Mouse (Mus musculus): ENCODE results near the gene Gm10638. TPM values are rescaled to one million over a fixed set of nuclear protein-coding genes. Genes with fewer than 3 reads are reported as not detected.
A peak's percentile ranks its signal among the peaks of the same experiment; 100 is the strongest.

Gene Gm10638
- polyA plus RNA-seq, 1 experiment, result 2.2 TPM

DNA sequence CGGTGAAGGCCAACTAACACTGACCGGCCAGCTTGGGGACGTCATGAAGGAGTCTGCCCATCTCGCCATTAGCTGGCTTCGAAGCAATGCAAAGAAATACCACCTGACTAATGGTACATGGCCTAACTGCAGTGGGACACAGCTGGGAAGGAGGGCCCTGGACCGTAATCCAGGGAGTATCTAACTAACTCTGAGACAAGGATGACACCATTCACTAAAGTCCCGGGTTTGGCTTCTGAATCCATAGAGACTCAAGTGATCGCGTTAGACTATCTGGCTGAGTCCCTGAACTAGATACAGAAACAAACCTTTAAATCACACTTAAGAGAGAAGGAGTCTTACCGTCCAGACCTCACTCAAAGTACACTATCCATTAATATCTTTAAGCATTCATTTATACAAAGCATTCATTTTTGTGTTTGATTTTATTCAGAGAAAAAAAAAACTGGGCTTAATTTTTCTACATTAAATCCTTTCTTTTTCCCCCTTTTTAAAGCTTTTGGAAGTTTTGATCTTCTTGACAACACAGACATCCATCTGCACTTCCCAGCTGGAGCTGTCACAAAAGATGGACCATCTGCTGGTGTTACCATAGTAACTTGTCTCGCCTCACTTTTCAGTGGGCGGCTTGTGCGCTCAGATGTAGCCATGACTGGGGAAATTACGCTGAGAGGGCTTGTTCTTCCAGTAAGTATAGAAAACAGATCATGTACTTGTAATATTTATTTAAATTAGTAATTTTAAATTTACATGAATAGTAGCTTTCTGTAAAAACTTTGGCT is 31.9 kb upstream of the Gm10638 start:
- Histone ChIP-seq H3K27ac (ENCODE audit: insufficient read depth, low read length) (peak overlapping the region; percentile 70), H3K4me3 (ENCODE audit: insufficient read depth, low read length) (no peak overlapping the region), H3K4me1 (ENCODE audit: control insufficient read depth, insufficient read depth, low read length) (peaks cover 17% of the 10 kb centered on the region)
- TF ChIP-seq POLR2A (IDR thresholded peaks at IDR 0.05; ENCODE audit: extremely low read depth, insufficient read depth, low read length) (no peak), CTCF (IDR thresholded peaks at IDR 0.05; ENCODE audit: extremely low read depth, insufficient read depth, low read length) (no peak)

DNA sequence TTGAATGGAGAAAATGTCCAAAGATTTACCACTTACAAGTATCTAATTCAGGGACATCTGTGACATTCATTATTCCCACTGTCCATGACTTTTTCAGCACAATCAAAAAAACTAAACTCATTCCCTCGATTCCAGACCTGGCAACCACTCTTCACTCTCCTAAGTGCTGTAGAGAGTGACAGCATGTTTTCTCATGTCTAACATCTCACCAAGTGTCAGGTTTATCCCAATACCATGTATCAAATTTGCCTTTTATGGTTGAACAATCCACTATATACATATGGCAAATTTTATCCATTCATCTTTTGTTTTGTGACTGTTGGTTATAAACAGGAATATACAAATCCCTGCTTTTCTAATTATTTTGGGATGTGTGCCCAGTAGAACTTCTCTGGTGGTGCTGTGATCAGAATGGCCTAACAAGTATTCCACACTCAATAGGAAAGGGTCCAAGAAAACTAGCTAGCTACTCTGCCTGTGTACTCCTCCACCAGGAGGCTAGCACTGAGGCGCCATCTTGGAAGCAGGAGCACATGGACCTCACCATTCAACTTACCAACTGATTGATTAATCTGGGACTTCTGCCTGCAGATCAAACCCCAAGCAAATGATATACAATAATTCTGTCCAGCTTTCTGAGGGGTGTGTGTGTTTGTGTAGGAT is 27.0 kb upstream of the Gm10638 start:
- peaks cover 9% of the 10 kb centered on the region; the same call in 1 of the 2 replicates for H3K4me1 ChIP-seq (ENCODE audit: control insufficient read depth, insufficient read depth, low read length)
- no peak overlapping the region for H3K4me3 ChIP-seq (ENCODE audit: insufficient read depth, low read length)
- no peak for TF ChIP-seq CTCF (IDR thresholded peaks at IDR 0.05; ENCODE audit: extremely low read depth, insufficient read depth, low read length)
- H3K27ac ChIP-seq (ENCODE audit: insufficient read depth, low read length), result no peak overlapping the region

DNA sequence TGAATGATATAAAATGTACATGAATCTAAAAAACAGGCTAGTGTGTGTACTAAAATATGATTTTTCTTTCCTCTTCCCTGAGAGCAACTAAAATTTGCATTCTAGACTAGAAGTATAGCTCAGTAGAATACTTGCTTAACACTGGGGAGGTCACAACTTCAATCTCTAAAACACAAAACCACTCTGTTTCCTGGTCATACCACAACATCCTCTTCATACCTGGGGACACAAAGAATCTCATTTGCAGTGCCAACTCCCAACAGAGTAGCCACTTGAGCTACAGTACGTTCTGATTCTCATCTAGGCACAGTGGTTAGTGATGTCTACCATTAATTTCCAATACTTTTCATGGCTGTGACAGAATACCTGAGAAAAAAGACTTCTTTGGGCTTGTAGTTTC is 26.1 kb upstream of the Gm10638 start:
- no peak overlapping the region for H3K4me3 ChIP-seq (ENCODE audit: insufficient read depth, low read length)
- no peak overlapping the region for H3K27ac ChIP-seq (ENCODE audit: insufficient read depth, low read length)
- H3K4me1 ChIP-seq (ENCODE audit: control insufficient read depth, insufficient read depth, low read length), result peaks cover 7% of the 10 kb centered on the region; the same call in 1 of the 2 replicates
- TF ChIP-seq POLR2A (IDR thresholded peaks at IDR 0.05; ENCODE audit: extremely low read depth, insufficient read depth, low read length) (no peak), CTCF (IDR thresholded peaks at IDR 0.05; ENCODE audit: extremely low read depth, insufficient read depth, low read length) (no peak)

DNA sequence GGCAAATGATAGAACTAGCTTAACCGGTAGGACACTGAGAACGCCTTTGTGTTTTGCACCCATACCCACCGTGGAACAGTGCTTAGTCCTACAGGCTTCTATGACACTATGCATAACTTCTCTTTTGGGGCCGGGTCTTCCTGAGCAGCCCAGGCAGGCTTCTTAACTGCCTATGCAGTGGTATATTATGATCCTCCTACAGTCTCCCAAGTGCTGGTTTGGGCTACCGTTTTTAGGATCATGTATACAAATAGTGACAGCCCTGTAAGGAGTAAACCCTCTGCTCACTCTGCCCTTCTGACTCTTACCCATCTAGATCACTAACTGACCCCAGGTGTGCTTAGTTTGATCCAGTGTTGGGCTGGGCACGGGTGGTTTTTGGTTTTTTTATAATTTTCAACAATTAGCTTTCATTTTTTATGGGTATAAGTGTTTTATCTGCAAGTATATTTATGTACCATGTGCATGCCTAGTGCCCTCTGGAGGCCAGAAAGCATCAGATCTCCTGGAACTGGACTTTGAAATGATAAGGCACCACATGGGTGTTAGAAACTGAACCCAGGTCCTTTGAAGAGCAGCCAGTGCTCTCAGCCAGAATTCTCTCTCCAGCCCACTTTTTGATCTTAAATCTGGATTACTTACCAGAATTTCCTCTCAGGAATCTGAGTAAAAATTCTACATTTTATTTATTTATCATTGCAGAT is 24.6 kb upstream of the Gm10638 start:
- H3K4me3 ChIP-seq (ENCODE audit: insufficient read depth, low read length), result no peak overlapping the region
- H3K27ac ChIP-seq (ENCODE audit: insufficient read depth, low read length), result no peak overlapping the region
- H3K4me1 ChIP-seq (ENCODE audit: control insufficient read depth, insufficient read depth, low read length), result peaks cover 2% of the 10 kb centered on the region
- TF ChIP-seq CTCF (IDR thresholded peaks at IDR 0.05; ENCODE audit: extremely low read depth, insufficient read depth, low read length) (peak; percentile 29; the same call in 1 of the 2 replicates), POLR2A (IDR thresholded peaks at IDR 0.05; ENCODE audit: extremely low read depth, insufficient read depth, low read length) (no peak)

DNA sequence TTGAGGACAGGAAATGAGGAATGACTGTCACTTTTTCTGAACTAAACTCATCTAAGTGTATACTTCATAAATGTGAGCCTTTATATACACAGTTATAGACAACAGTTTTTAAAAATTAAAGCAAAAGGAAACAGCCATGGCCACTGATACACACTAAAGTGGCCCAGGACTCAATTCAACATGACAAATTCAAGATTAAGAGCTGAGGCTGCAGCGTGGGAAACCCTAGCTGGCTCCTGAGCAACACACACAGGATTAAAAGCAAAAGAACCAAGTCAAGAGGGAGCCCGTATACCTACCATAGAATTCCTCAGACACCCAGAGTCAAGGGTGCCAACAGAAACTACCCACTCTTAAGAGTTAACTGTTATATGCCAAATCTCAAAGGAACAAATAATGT is 24.0 kb upstream of the Gm10638 start:
- TF ChIP-seq POLR2A (IDR thresholded peaks at IDR 0.05; ENCODE audit: extremely low read depth, insufficient read depth, low read length), result no peak
- TF ChIP-seq CTCF (IDR thresholded peaks at IDR 0.05; ENCODE audit: extremely low read depth, insufficient read depth, low read length), result no peak
- H3K4me1 ChIP-seq (ENCODE audit: control insufficient read depth, insufficient read depth, low read length), result no peaks in the 10 kb centered on the region; the same call in 1 of the 2 replicates
- no peak overlapping the region for H3K27ac ChIP-seq (ENCODE audit: insufficient read depth, low read length)
- no peak overlapping the region for H3K4me3 ChIP-seq (ENCODE audit: insufficient read depth, low read length)

DNA sequence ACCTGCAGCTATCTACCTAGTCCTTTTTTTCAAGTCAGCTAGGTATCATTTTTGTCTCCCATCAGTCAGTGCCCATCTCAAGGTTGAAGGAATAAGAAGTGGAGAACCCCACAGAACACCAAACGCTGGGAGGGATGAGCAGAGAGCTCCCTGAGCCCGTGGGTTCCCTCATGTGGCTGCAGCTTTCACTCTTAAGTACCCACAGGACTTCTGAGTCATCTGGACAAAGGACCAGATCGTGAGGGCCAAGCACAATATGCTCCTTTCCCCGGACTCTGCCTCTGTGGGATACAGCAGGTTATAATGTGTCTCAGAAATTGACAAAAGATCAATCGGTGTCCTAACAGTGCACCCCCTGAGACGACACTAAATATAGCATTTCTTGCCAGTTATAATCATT is 18.5 kb upstream of the Gm10638 start:
- 0 out of 2 replicates have a peak overlapping the region, but pooled peaks have one; percentile 13 for H3K27ac ChIP-seq (ENCODE audit: insufficient read depth, low read length)
- H3K4me3 ChIP-seq (ENCODE audit: insufficient read depth, low read length), result no peak overlapping the region
- no peak for TF ChIP-seq POLR2A (IDR thresholded peaks at IDR 0.05; ENCODE audit: extremely low read depth, insufficient read depth, low read length)
- no peak for TF ChIP-seq CTCF (IDR thresholded peaks at IDR 0.05; ENCODE audit: extremely low read depth, insufficient read depth, low read length)
- peaks cover 12% of the 10 kb centered on the region for H3K4me1 ChIP-seq (ENCODE audit: control insufficient read depth, insufficient read depth, low read length)

DNA sequence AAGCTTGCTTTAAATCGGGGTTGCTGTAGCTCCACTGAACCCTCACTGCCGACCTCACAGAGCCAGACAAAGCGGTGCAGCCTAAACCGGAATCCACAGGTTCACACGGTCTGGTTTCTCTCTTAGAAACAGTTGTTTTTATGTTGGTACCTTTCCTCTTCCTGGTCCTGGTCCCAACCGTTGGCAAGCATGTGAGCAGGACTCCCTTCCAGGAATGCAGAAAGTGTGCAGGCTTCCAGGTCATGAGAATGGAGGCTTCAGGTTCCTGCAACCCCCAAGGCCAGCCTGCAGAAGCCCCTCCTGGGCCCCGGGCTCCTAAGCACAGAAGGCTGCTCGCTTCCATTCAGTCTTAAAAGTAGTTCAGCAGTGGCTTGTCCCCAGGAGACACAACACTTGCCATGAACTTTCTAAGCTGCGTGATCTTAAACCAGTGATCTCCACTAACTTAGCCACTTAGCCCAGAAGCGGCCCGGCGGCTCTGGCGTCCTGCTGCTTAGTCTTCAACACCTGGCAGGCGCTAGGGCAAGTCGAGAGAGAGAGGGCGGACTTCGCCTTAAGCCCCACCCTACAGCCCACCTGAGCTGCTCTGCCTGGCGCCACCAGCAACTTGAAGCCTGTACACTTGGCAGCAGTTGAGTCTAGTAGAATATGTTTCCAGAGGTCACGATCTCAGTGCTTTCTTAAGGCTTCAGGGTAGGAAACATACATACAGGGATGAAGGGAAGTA is 17.1 kb upstream of the Gm10638 start:
- peaks cover 12% of the 10 kb centered on the region for H3K4me1 ChIP-seq (ENCODE audit: control insufficient read depth, insufficient read depth, low read length)
- TF ChIP-seq POLR2A (IDR thresholded peaks at IDR 0.05; ENCODE audit: extremely low read depth, insufficient read depth, low read length) (no peak), CTCF (IDR thresholded peaks at IDR 0.05; ENCODE audit: extremely low read depth, insufficient read depth, low read length) (no peak)
- no peak overlapping the region for H3K4me3 ChIP-seq (ENCODE audit: insufficient read depth, low read length)
- no peak overlapping the region for H3K27ac ChIP-seq (ENCODE audit: insufficient read depth, low read length)

DNA sequence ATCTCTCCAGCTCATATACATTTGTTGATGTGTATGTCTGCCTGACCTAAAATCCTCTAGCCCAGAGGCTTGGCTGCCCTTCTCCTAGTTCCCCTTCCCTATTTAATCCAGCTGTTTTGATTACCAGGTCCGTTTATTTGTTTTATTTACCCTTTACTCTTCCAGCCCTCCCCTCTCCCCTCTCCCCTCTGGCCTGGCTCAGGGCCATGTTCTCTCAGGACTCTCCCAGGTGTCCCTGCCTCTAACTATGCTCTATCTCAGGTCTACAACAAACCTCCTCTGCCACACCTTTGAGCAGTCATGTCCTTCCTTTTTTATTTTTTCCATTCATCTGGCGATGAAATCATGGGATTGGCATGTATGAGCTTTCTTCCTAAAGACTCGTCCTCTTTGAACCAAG is 15.2 kb upstream of the Gm10638 start:
- Histone ChIP-seq H3K4me1 (ENCODE audit: control insufficient read depth, insufficient read depth, low read length) (peaks cover 12% of the 10 kb centered on the region), H3K27ac (ENCODE audit: insufficient read depth, low read length) (no peak overlapping the region), H3K4me3 (ENCODE audit: insufficient read depth, low read length) (no peak overlapping the region)
- TF ChIP-seq CTCF (IDR thresholded peaks at IDR 0.05; ENCODE audit: extremely low read depth, insufficient read depth, low read length), result no peak
- no peak for TF ChIP-seq POLR2A (IDR thresholded peaks at IDR 0.05; ENCODE audit: extremely low read depth, insufficient read depth, low read length)

DNA sequence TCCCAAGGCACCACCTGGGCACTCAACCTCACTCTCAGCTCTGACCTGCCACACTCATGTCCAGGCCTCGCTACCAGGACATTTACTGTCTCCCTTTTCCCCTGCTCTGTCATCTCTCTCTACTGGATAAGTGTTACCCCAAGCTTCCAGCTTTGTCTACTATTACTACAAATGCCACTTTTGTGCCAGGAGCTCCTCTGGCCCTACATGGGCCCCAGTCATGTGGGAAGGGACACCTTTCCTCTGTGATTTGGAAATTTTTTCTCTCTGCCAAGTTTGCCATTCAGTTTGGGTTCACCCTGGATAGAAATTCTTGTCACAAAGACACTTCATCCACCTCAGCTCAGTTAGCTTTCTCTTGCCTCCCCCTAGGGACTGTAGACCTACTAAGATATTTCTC is 14.6 kb upstream of the Gm10638 start:
- H3K4me1 ChIP-seq (ENCODE audit: control insufficient read depth, insufficient read depth, low read length), result peaks cover 12% of the 10 kb centered on the region
- no peak overlapping the region for H3K27ac ChIP-seq (ENCODE audit: insufficient read depth, low read length)
- no peak overlapping the region for H3K4me3 ChIP-seq (ENCODE audit: insufficient read depth, low read length)
- no peak for TF ChIP-seq POLR2A (IDR thresholded peaks at IDR 0.05; ENCODE audit: extremely low read depth, insufficient read depth, low read length)
- no peak for TF ChIP-seq CTCF (IDR thresholded peaks at IDR 0.05; ENCODE audit: extremely low read depth, insufficient read depth, low read length)
